Mouse (Mus musculus) C2C12 (cell line): ENCODE results near the gene Atf5.

Source experiments
- CTCF ChIP-seq: IDR thresholded peaks from one replicate; pipeline ENCODE4 v1.5.1; 2011; ENCODE audit not compliant: control insufficient read depth, insufficient read depth, insufficient read length
- FOSL1 ChIP-seq: IDR thresholded peaks from one replicate; pipeline ENCODE4 v1.8.0; 2011; ENCODE audit warnings: mild to moderate bottlenecking, low read length; ENCODE audit not compliant: poor library complexity, insufficient read depth, severe bottlenecking

DNA sequence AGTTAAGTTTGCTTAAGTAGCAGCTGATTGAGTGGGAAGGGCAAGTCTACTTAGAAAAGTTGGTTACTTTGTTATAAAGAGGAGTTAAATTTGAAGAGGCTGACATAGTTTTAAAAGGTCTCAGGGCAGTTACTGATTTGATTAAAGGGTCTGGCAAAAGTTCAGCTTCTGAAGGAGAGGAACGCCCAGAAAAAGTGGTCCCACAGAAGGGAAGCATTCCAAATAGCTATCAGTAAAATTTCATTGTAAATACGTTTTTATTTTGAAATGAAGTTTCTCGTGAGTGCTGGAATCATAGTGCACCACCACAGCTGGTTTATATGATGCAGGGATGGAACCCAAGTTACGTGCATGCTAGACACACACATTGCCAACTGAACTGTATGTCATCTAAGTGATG, 16.3 kb upstream of the Atf5 start:
- TF ChIP-seq CTCF, result no peak
- no peak for TF ChIP-seq FOSL1
